Mouse (Mus musculus) thymus, postnatal 14 days (tissue): ENCODE results near the gene Lhfp.

Experiments used
- DNase-seq: peaks from one replicate; pipeline ENCODE4 v3.0.0; 2021

Lhfp gene

GRCm38 (mm10) chr3:53173310-53174063, 132.2 kb downstream of the Lhfp start:
- DNase-seq, result no peak

GRCm38 (mm10) chr3:53179936-53180335, 138.6 kb downstream of the Lhfp start:
- no peak for DNase-seq

GRCm38 (mm10) chr3:53185439-53185838, 144.1 kb downstream of the Lhfp start:
- DNase-seq, result no peak

DNA sequence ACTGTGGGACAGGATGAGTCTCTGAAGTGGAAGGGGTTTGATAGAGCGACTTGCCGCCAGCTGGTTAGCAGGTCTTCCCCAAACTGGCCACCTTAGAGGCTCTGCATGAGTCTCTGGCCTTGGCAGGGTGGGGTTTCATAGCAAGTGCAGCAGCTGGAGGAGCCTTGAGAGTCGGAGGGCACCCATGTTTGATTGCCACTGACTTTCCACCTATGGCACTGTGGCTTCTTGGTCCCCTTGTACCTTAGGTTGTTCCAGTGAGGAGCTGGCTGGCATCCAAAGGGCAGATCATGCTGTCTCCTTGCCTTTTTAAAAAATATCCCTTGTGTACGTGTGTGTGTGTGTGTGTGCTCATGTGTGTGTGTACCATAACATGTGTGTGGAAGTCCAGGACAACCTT, 152.1 kb downstream of the Lhfp start:
- no peak for DNase-seq

- no peak for DNase-seq
Measured at GRCm38 (mm10) chr3:53195666-53196107, 154.4 kb downstream of the Lhfp start.

DNA sequence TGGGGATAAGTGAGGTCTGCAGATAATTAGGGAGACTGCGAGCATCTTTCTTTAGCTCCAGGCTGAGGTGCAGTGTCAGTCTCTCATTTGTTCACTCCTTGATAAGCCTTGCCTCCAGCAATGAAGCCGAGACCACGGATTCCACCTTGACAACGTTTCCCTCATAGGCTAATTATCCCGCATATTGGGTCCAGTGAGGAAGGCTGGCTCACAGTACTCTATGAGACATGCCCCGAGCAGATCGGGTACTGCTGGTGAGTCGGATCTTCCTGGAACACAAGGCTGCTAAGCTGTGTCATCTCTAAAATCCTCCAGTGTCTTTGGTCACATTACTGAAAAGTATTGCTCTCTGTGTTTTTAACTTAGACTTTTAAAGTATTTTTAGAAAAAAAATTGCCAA, 158.8 kb downstream of the Lhfp start:
- DNase-seq, result no peak

- no peak for DNase-seq
Measured at GRCm38 (mm10) chr3:53200853-53201252, 159.5 kb downstream of the Lhfp start.

DNA sequence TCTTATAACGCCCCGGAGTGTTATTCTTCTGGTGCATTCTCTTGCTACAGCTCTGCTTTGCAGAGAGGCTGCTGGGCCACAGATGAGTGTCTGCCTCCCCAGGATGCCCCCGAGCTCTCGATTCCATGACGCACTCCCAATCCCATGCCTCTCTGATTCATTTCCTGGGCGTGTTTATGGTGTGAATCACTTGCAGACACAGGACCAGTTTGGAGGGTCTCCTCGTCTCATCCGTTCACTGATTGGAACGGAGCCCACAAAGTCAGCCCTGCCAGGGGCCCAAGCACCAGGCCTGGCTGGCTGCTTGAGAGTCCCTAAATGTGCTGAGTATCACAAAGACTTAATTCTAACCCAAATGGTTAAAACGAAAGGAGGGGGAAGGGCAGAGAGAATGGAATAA, 160.3 kb downstream of the Lhfp start:
- DNase-seq, result no peak

GRCm38 (mm10) chr3:53202184-53202583, 160.9 kb downstream of the Lhfp start:
- DNase-seq, result no peak

- no peak for DNase-seq
Measured at GRCm38 (mm10) chr3:53202698-53203097, 161.4 kb downstream of the Lhfp start.

- no peak for DNase-seq
Measured at GRCm38 (mm10) chr3:53203656-53204055, 162.3 kb downstream of the Lhfp start.

DNA sequence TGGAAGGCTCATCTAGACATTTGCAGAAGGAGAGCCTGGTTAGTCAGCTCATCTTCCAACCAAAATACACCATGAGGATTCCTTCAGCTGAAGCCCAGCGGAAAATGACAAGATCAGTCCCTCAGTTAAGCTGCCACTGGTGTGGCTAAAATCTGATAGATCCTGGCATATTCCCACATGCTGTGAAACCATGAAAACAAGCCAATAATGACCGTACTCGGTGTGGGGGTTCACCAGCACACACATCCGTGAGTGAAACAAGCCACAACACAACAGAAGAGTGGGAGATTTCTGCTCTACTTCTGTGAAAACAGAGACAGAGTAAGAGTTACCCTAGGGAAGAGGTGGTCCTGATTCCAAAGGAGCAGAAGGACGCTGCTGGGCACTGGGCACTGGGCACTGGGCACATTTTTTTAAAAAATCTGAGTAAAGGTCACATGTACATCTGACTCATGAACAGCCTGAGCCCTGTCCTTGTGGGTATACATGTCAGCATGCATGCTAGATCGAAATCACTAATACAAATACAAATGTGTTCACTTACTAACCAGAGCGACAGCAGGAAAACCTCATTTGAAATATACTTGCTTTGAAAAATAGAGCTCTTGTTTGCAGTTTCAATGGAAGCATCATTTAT, 163.1 kb downstream of the Lhfp start:
- DNase-seq, result no peak

DNA sequence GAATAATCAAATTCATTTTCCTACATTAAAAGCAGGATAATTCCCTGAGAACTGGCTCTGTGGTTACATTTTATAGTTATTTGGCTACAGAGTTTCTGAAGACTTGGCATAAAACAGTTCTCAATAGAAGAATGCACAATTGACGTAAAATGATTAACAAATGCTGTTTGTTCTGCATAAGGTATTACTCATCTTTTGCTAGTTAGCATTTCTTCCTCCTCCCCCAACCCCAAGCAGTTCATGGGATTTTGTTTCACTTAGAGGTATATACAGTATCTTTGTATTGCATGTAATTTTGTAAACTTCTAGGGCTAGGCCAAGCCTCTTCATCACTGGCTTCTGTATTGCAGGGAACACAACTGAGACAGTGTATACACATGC, 163.6 kb downstream of the Lhfp start:
- no peak for DNase-seq

- DNase-seq, result no peak
Measured at GRCm38 (mm10) chr3:53205706-53206105, 164.4 kb downstream of the Lhfp start.

- DNase-seq, result no peak
Measured at GRCm38 (mm10) chr3:53206509-53207224, 165.3 kb downstream of the Lhfp start.

- DNase-seq, result no peak
Measured at GRCm38 (mm10) chr3:53207225-53207528, 165.8 kb downstream of the Lhfp start.

GRCm38 (mm10) chr3:53210691-53211526, 169.6 kb downstream of the Lhfp start:
- no peak for DNase-seq

DNA sequence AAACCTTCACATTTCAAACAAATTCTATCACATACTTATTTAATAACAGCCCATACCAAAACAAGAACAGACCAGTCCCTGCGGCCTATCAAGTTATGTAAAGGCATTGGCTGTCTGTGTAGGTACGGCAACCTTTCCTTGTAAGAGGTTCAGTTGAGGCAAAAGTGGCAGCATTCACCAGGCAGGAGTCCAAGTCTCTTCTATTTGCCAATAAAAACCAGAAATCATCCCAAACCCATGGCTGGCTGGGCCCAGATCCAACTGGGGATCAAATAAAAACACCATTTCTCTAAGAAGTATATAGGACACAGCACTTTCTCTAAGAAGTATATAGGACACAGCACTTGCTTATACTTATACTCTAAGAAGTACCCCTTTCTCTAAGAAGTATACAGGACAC, 171.3 kb downstream of the Lhfp start:
- no peak for DNase-seq

- DNase-seq, result no peak
Measured at GRCm38 (mm10) chr3:53213346-53213745, 172.0 kb downstream of the Lhfp start.

GRCm38 (mm10) chr3:53213746-53214271, 172.5 kb downstream of the Lhfp start:
- DNase-seq, result no peak

GRCm38 (mm10) chr3:53214386-53214785, 173.1 kb downstream of the Lhfp start:
- no peak for DNase-seq

- DNase-seq, result no peak
Measured at GRCm38 (mm10) chr3:53217697-53218096, 176.4 kb downstream of the Lhfp start.
